Mouse (Mus musculus) stomach, embryonic 14.5 days (tissue): Measurements from ENCODE around the gene Eef1g. TPM values are rescaled to one million over a fixed set of nuclear protein-coding genes. Genes with fewer than 3 reads are reported as not detected.

ENCODE experiments used
- ATAC-seq: fragments of 200-750 bp; cut with Nextera tagmentation; 2 replicates; pipeline ENCODE4 v1.8.0; 2017; ENCODE audit warnings: low read depth, moderate TSS enrichment; ENCODE audit not compliant: insufficient number of reproducible peaks, insufficient read depth, low FRiP score
- H3K27ac ChIP-seq: fragments of 300-500 bp; sonication (generic); 2 replicates; pipeline ENCODE4 v1.5.1; 2014; ENCODE audit warnings: mild to moderate bottlenecking, low read length, moderate library complexity, mixed read lengths
- H3K27me3 ChIP-seq: fragments of 300-500 bp; sonication (generic); 2 replicates; pipeline ENCODE4 v1.6.1; 2014; ENCODE audit warnings: low read length, control low read depth, mixed read lengths; ENCODE audit not compliant: control insufficient read depth, insufficient read depth
- H3K36me3 ChIP-seq: fragments of 300-500 bp; sonication (generic); 2 replicates; pipeline ENCODE4 v1.6.1; 2014; ENCODE audit warnings: mild to moderate bottlenecking, control low read depth, low read length, moderate library complexity, mixed read lengths; ENCODE audit not compliant: control insufficient read depth, insufficient read depth
- H3K4me1 ChIP-seq: fragments of 300-500 bp; sonication (generic); 2 replicates; pipeline ENCODE4 v1.6.1; 2014; ENCODE audit warnings: low read length, control low read depth, mixed read lengths; ENCODE audit not compliant: control insufficient read depth, insufficient read depth
- H3K4me2 ChIP-seq: fragments of 300-500 bp; sonication (generic); replicated peaks from 2 replicates; pipeline ENCODE4 v1.6.1; 2014; ENCODE audit warnings: low read depth, low read length, control low read depth
- H3K4me3 ChIP-seq: fragments of 300-500 bp; sonication (generic); 2 replicates; pipeline ENCODE4 v1.5.1; 2014; ENCODE audit warnings: low read depth, low read length, control low read depth
- H3K9ac ChIP-seq: fragments of 300-500 bp; sonication (generic); replicated peaks from 2 replicates; pipeline ENCODE4 v1.6.1; 2014; ENCODE audit warnings: low read depth, mild to moderate bottlenecking, control low read depth, low read length, moderate library complexity, mixed read lengths
- H3K9me3 ChIP-seq: fragments of 300-500 bp; sonication (generic); 2 replicates; pipeline ENCODE4 v1.6.1; 2016; ENCODE audit warnings: low read depth, low read length, control low read depth; ENCODE audit not compliant: control insufficient read depth
- WGBS: fragments of 180-500 bp; shearing (Covaris S2); extraction: QIAGEN DNeasy Blood & Tissue Kit; methylation state at CpG from one replicate; pipeline ENCODE4 v1.1.7; 2014; 5-methylcytosine and 5-hydroxymethylcytosine counted together
- polyA plus RNA-seq: library from polyadenylated mRNA; unstranded; fragments of >200 nt; fragmentation: Nextera tagmentation; extraction: Ambion mirVana; gene quantifications from 2 replicates; pipeline ENCODE4 v1.2.1, GENCODE M21; 2014

Gene Eef1g
- polyA plus RNA-seq, 1 experiment from 2014 or later = 469 TPM

DNA sequence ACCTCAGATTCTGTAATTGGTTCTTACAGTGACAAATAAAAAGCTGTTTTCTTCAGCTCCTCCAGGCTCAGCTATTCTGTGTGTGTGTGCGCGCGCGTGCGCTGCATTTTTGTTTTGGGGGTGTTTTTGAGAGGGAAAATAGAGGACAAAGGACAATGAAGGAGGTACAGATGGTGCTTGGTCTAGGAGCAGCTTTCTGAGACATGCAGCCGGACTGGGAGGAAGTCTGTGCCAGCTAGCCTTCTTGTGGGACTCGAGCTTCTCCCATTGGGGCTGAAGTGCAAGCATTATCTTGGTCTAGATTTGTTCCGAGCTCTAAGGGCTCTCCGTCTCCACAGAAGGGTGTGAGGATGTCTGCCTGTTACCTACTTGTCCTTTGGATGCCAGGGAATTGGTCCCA is 14.6 kb upstream of the Eef1g start:
- H3K36me3 ChIP-seq = peaks cover 50% of the 10 kb centered on the region
- no peak overlapping the region for H3K27ac ChIP-seq
- no peak for ATAC-seq
- 92% methylated on average over 9 of the region's 9 CpGs for WGBS
- H3K4me2 ChIP-seq = no peak overlapping the region
- H3K9ac ChIP-seq = no peak overlapping the region
- H3K4me1 ChIP-seq = peaks cover 5% of the 10 kb centered on the region; the same call in 1 of the 2 replicates
- no peaks in the 10 kb centered on the region for H3K27me3 ChIP-seq
- H3K9me3 ChIP-seq = no peaks in the 10 kb centered on the region
- H3K4me3 ChIP-seq = no peak overlapping the region

GRCm38 (mm10) chr19:8953135-8954039 is 13.5 kb upstream of the Eef1g start, which contains the start of gene Tut1:
Gene Tut1, plus strand, starts transcription at chr19:8953847.
- Histone ChIP-seq H3K4me1 (peaks cover 5% of the 10 kb centered on the region; the same call in 1 of the 2 replicates), H3K9ac (peak within 1 kb of the TSS; percentile 77), H3K4me2 (peak within 1 kb of the TSS; percentile 72), H3K27me3 (no peaks in the 10 kb centered on the region), H3K36me3 (peaks cover 42% of the 10 kb centered on the region), H3K27ac (peak within 1 kb of the TSS; percentile 78), H3K9me3 (no peaks in the 10 kb centered on the region), H3K4me3 (peak within 1 kb of the TSS; percentile 86)
- ATAC-seq = peak; percentile 94
- WGBS = 4% methylated on average over 46 of the region's 46 CpGs

- WGBS = 7% methylated on average over 9 of the region's 9 CpGs
Measured at GRCm38 (mm10) chr19:8954171-8954570, 12.7 kb upstream of the Eef1g start.

DNA sequence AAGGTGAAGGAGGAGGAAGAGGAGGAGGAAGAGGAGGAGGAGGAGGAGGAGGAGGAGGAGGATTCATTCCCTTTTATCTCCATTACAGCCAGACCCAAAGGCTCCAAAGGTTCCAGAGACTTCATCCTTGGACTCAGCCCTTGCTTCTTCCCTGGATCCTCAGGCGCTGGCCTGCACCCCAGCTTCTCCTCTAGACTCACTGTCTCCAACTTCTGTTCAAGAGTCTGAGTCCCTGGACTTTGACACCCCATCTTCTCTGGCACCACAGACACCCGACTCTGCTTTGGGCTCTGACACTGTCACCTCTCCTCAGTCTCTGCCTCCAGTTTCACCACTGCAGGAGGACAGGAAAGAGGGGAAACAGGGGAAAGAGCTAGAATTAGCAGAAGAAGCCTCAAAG is 4.6 kb upstream of the Eef1g start:
- H3K9me3 ChIP-seq = no peaks in the 10 kb centered on the region
- H3K4me2 ChIP-seq = no peak overlapping the region
- peaks cover 5% of the 10 kb centered on the region; the same call in 1 of the 2 replicates for H3K4me1 ChIP-seq
- no peak overlapping the region for H3K9ac ChIP-seq
- no peak for ATAC-seq
- peaks cover 60% of the 10 kb centered on the region for H3K36me3 ChIP-seq
- no peak overlapping the region for H3K27ac ChIP-seq
- H3K4me3 ChIP-seq = no peak overlapping the region
- WGBS = 95% methylated on average over 2 of the region's 2 CpGs
- H3K27me3 ChIP-seq = no peaks in the 10 kb centered on the region

More at GRCm38 (mm10) chr19:8954171-8954570, 12.7 kb upstream of the Eef1g start:
- no peaks in the 10 kb centered on the region for H3K9me3 ChIP-seq
- H3K27ac ChIP-seq = peak overlapping the region; percentile 78
- peaks cover 5% of the 10 kb centered on the region; the same call in 1 of the 2 replicates for H3K4me1 ChIP-seq
- H3K4me2 ChIP-seq = peak overlapping the region; percentile 72
- peak overlapping the region; percentile 77 for H3K9ac ChIP-seq
- H3K36me3 ChIP-seq = peaks cover 41% of the 10 kb centered on the region
- H3K4me3 ChIP-seq = peak overlapping the region; percentile 86
- no peak for ATAC-seq
- H3K27me3 ChIP-seq = no peaks in the 10 kb centered on the region

DNA sequence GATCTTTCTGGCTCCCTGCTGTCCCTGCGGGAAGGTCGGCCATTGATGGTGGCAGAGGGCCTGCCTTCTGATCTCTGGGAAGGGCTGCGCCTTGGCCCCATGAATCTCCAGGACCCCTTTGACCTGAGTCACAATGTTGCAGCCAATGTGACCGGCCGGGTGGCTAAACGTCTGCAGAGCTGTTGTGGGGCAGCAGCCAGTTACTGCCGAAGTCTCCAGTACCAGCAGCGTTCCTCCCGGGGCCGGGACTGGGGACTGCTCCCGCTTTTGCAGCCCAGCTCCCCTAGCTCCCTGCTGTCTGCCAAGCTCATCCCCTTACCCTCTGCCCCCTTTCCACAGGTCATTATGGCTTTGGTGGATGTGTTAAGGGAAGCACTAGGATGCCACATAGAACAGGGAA is 1.8 kb upstream of the Eef1g start:
- no peak overlapping the region for H3K27ac ChIP-seq
- WGBS = 86% methylated on average over 11 of the region's 11 CpGs
- peaks cover 10% of the 10 kb centered on the region; the same call in 1 of the 2 replicates for H3K4me1 ChIP-seq
- H3K9ac ChIP-seq = no peak overlapping the region
- H3K36me3 ChIP-seq = peaks cover 51% of the 10 kb centered on the region
- no peak overlapping the region for H3K4me2 ChIP-seq
- H3K9me3 ChIP-seq = no peaks in the 10 kb centered on the region
- no peak for ATAC-seq
- no peaks in the 10 kb centered on the region for H3K27me3 ChIP-seq
- no peak overlapping the region for H3K4me3 ChIP-seq

- Histone ChIP-seq H3K9ac (peak overlapping the region; percentile 64), H3K27me3 (no peaks in the 10 kb centered on the region), H3K4me3 (peak overlapping the region; percentile 89), H3K9me3 (no peaks in the 10 kb centered on the region), H3K4me2 (peak overlapping the region; percentile 74), H3K36me3 (peaks cover 51% of the 10 kb centered on the region), H3K4me1 (peaks cover 10% of the 10 kb centered on the region; the same call in 1 of the 2 replicates), H3K27ac (peak overlapping the region; percentile 93)
- WGBS = 75% methylated on average over 8 of the region's 8 CpGs
- ATAC-seq = no peak
Measured at GRCm38 (mm10) chr19:8965771-8966170, 1.1 kb upstream of the Eef1g start.

- WGBS = 31% methylated on average over 5 of the region's 5 CpGs
- peaks cover 10% of the 10 kb centered on the region; the same call in 1 of the 2 replicates for H3K4me1 ChIP-seq
- peak overlapping the region; percentile 89 for H3K4me3 ChIP-seq
- no peak for ATAC-seq
- H3K27ac ChIP-seq = peak overlapping the region; percentile 93
- no peaks in the 10 kb centered on the region for H3K9me3 ChIP-seq
- peak overlapping the region; percentile 74 for H3K4me2 ChIP-seq
- peak overlapping the region; percentile 64 for H3K9ac ChIP-seq
- H3K36me3 ChIP-seq = peaks cover 55% of the 10 kb centered on the region
- H3K27me3 ChIP-seq = no peaks in the 10 kb centered on the region
Measured at GRCm38 (mm10) chr19:8966198-8966589, 647 bp upstream of the Eef1g start.

- peaks cover 63% of the 10 kb centered on the region for H3K36me3 ChIP-seq
- peaks cover 10% of the 10 kb centered on the region; the same call in 1 of the 2 replicates for H3K4me1 ChIP-seq
- peak overlapping the region; percentile 61 for H3K4me2 ChIP-seq
- peak overlapping the region; percentile 93 for H3K9ac ChIP-seq
- WGBS = under 1% methylated on average over 8 of the region's 8 CpGs
- peak overlapping the region; percentile 83 for H3K27ac ChIP-seq
- ATAC-seq = no peak
- peak overlapping the region; percentile 89 for H3K4me3 ChIP-seq
- no peaks in the 10 kb centered on the region for H3K9me3 ChIP-seq
- H3K27me3 ChIP-seq = no peaks in the 10 kb centered on the region
Measured at GRCm38 (mm10) chr19:8967373-8967743, 517 bp downstream of the Eef1g start.
